Mouse (Mus musculus) kidney, postnatal 14 days (tissue): ENCODE measurements around the gene 1190005I06Rik.

Experiments used
- DNase-seq: peaks from one replicate; pipeline ENCODE4 v3.0.0; 2022; ENCODE audit warnings: mixed read lengths

Gene 1190005I06Rik

GRCm38 (mm10) chr8:120647532-120647931, at the start of gene 1190005I06Rik:
TSS of gene 1190005I06Rik (minus strand) at chr8:120647632.
- no peak for DNase-seq

GRCm38 (mm10) chr8:120696401-120697153, 49.1 kb upstream of the 1190005I06Rik start:
- DNase-seq: peak; percentile 67

GRCm38 (mm10) chr8:120693861-120694493, 46.5 kb upstream of the 1190005I06Rik start:
- peak; percentile 70 for DNase-seq

- no peak for DNase-seq
Measured at GRCm38 (mm10) chr8:120692934-120693333, 45.5 kb upstream of the 1190005I06Rik start.

- DNase-seq: no peak
Measured at GRCm38 (mm10) chr8:120688511-120688910, 41.1 kb upstream of the 1190005I06Rik start.

- peak; percentile 78 for DNase-seq
Measured at GRCm38 (mm10) chr8:120687786-120688185, 40.4 kb upstream of the 1190005I06Rik start.

- no peak for DNase-seq
Measured at GRCm38 (mm10) chr8:120686576-120686975, 39.1 kb upstream of the 1190005I06Rik start.

GRCm38 (mm10) chr8:120686051-120686450, 38.6 kb upstream of the 1190005I06Rik start:
- no peak for DNase-seq

GRCm38 (mm10) chr8:120685591-120685990, 38.2 kb upstream of the 1190005I06Rik start:
- no peak for DNase-seq

- DNase-seq: no peak
Measured at GRCm38 (mm10) chr8:120685097-120685496, 37.7 kb upstream of the 1190005I06Rik start.

- DNase-seq: no peak
Measured at GRCm38 (mm10) chr8:120684082-120684481, 36.6 kb upstream of the 1190005I06Rik start.

GRCm38 (mm10) chr8:120683602-120684001, 36.2 kb upstream of the 1190005I06Rik start:
- peak; percentile 86 for DNase-seq

- DNase-seq: no peak
Measured at GRCm38 (mm10) chr8:120681113-120681512, 33.7 kb upstream of the 1190005I06Rik start.

- DNase-seq: peak; percentile 67
Measured at GRCm38 (mm10) chr8:120680405-120680804, 33.0 kb upstream of the 1190005I06Rik start.

GRCm38 (mm10) chr8:120679629-120680387, 32.4 kb upstream of the 1190005I06Rik start:
- DNase-seq: no peak

- peak; percentile 88 for DNase-seq
Measured at GRCm38 (mm10) chr8:120678447-120678846, 31.0 kb upstream of the 1190005I06Rik start.

- DNase-seq: no peak
Measured at GRCm38 (mm10) chr8:120675718-120676117, 28.3 kb upstream of the 1190005I06Rik start.

- DNase-seq: no peak
Measured at GRCm38 (mm10) chr8:120673298-120673697, 25.9 kb upstream of the 1190005I06Rik start.

GRCm38 (mm10) chr8:120672626-120673229, 25.3 kb upstream of the 1190005I06Rik start:
- DNase-seq: no peak

- no peak for DNase-seq
Measured at GRCm38 (mm10) chr8:120671775-120672174, 24.3 kb upstream of the 1190005I06Rik start.

- DNase-seq: no peak
Measured at GRCm38 (mm10) chr8:120668374-120668905, 21.0 kb upstream of the 1190005I06Rik start, which contains the start of gene Emc8. TSS of gene Emc8 (minus strand) at chr8:120668573.

- peak; percentile 96 for DNase-seq
Measured at GRCm38 (mm10) chr8:120667561-120668373, 20.3 kb upstream of the 1190005I06Rik start, which contains the start of the genes Gm27021 and Cox4i1. TSS of gene Gm27021 (minus strand) at chr8:120668079. TSS of gene Cox4i1 (plus strand) at chr8:120668222.
